Mouse (Mus musculus) CH12F3 (cell line): ENCODE measurements around the gene Ramp2.

Experiments
- in situ Hi-C: fragments of 300-500 bp; cut with MboI; formaldehyde crosslinking; loops from 2 replicates; pipeline ENCODE4 v1.14.3; 2020; ENCODE audit warnings: low sequenced_read_pairs

Gene Ramp2

GRCm38 (mm10) chr11:101245855-101246701, at the start of gene Ramp2:
Ramp2 (plus strand) TSS chr11:101246028.
- in situ Hi-C loops = no loop called here

GRCm38 (mm10) chr11:101196175-101196574, 49.7 kb upstream of the Ramp2 start:
- in situ Hi-C loops = no loop called here

- in situ Hi-C loops = no loop called here
Measured at GRCm38 (mm10) chr11:101199555-101199954, 46.3 kb upstream of the Ramp2 start.

- in situ Hi-C loops = no loop called here
Measured at GRCm38 (mm10) chr11:101200986-101201385, 44.8 kb upstream of the Ramp2 start.

- in situ Hi-C loops = loop anchor here (10.0 kb wide), 1 partner anchor 183 kb away; no protein-coding TSS in a partner anchor
Measured at GRCm38 (mm10) chr11:101211970-101212369, 33.9 kb upstream of the Ramp2 start.

- in situ Hi-C loops = loop anchor here (5.0 to 10.0 kb wide), 2 partner anchors 35 to 178 kb away; partner anchors contain the start of gene Vps25
Measured at GRCm38 (mm10) chr11:101216936-101217335, 28.9 kb upstream of the Ramp2 start.

- in situ Hi-C loops = loop anchor here (5.0 to 10.0 kb wide), 2 partner anchors 34 to 176 kb away; partner anchors contain the start of gene Vps25
Measured at GRCm38 (mm10) chr11:101218436-101219055, 27.3 kb upstream of the Ramp2 start.

GRCm38 (mm10) chr11:101220853-101221252, 25.0 kb upstream of the Ramp2 start:
- in situ Hi-C loops = no loop called here

GRCm38 (mm10) chr11:101221306-101221986, 24.4 kb upstream of the Ramp2 start:
- in situ Hi-C loops = no loop called here

- in situ Hi-C loops = no loop called here
Measured at GRCm38 (mm10) chr11:101224337-101224736, 21.5 kb upstream of the Ramp2 start.

GRCm38 (mm10) chr11:101225331-101226064, 20.3 kb upstream of the Ramp2 start:
- in situ Hi-C loops = no loop called here

- in situ Hi-C loops = no loop called here
Measured at GRCm38 (mm10) chr11:101226065-101226701, 19.6 kb upstream of the Ramp2 start, which contains the start of gene Ezh1. Ezh1 (minus strand) TSS chr11:101226463.

GRCm38 (mm10) chr11:101229361-101229900, 16.4 kb upstream of the Ramp2 start:
- in situ Hi-C loops = no loop called here

GRCm38 (mm10) chr11:101230061-101230511, 15.7 kb upstream of the Ramp2 start:
- in situ Hi-C loops = no loop called here

GRCm38 (mm10) chr11:101230526-101230925, 15.3 kb upstream of the Ramp2 start:
- in situ Hi-C loops = no loop called here

GRCm38 (mm10) chr11:101230991-101231871, 14.6 kb upstream of the Ramp2 start:
- in situ Hi-C loops = no loop called here

- in situ Hi-C loops = no loop called here
Measured at GRCm38 (mm10) chr11:101232010-101232839, 13.6 kb upstream of the Ramp2 start.

- in situ Hi-C loops = no loop called here
Measured at GRCm38 (mm10) chr11:101233240-101233639, 12.6 kb upstream of the Ramp2 start.
